8 mouse cellular contexts compared by ENCODE assay signal in the genomic region with DNA sequence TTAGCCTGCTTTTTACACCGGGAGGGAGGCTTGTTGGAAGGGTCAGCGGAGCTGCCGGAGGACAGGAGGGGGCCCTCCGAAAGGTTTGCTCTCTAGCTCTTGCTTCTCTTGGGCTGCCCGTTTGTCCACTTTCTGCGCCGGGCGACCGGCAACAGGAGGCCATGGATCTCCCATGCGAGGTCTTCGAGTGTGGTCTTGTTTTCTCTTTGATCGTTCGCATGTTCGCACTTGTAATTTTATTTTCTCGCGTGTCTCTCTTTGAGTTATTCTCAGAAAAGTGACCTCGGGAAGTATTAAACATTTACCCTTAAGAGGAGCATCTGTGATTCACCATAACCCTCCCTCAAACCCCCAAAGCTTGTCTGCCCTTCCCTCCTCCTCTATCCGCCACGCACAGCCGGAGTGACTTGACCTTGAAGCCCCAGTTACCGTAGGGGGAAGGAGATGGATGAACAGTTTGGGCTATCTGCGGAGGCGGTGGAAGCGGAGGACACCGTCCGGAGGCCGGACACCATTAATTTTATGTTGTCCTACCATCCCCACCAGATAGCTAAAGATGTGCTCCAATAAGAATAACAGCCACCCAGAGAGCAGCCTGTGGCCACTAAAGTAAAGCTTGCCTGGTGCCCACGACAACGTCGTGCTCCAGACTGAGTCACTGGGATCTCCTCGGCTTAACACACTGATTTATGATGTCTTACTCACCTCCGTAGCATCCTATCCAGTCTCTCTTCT. TPM values are rescaled to one million over a fixed set of nuclear protein-coding genes. Genes with fewer than 3 reads are reported as not detected.
DNase-seq lines count a peak whose midpoint lies in the region; ATAC-seq and TF ChIP-seq lines count a peak whose summit lies in the region.

No protein-coding gene starts in this region.

- no peaks in the 10 kb centered on the region for H3K36me3 ChIP-seq in embryonic facial prominence, embryonic 12.5 days
- no peaks in the 10 kb centered on the region for H3K36me3 ChIP-seq in heart, embryonic 16.5 days (ENCODE audit: control insufficient read depth, insufficient read depth)
- no peaks in the 10 kb centered on the region for H3K36me3 ChIP-seq in megakaryocyte, embryonic 14.5 days (replicated peaks; ENCODE audit: low read length)
- no peaks in the 10 kb centered on the region for H3K36me3 ChIP-seq in small intestine, adult 2 months (ENCODE audit: control insufficient read depth, insufficient read depth, low read length)

- H3K27me3 ChIP-seq in embryonic facial prominence, embryonic 12.5 days = no peaks in the 10 kb centered on the region
- H3K27me3 ChIP-seq in heart, embryonic 16.5 days (ENCODE audit: control insufficient read depth, insufficient read depth, low read length) = no peaks in the 10 kb centered on the region
- peaks cover 50% of the 10 kb centered on the region for H3K27me3 ChIP-seq in megakaryocyte, embryonic 14.5 days (replicated peaks)
- H3K27me3 ChIP-seq in small intestine, adult 2 months (ENCODE audit: control insufficient read depth, insufficient read depth, low read length) = no peaks in the 10 kb centered on the region; the same call in 1 of the 2 replicates

- H3K27ac ChIP-seq in embryonic facial prominence, embryonic 12.5 days = peak overlapping the region; percentile 97
- H3K27ac ChIP-seq in heart, embryonic 16.5 days (ENCODE audit: low read length) = peak overlapping the region; percentile 90
- peak overlapping the region; percentile 93 for H3K27ac ChIP-seq in layer of hippocampus, adult 2 months
- H3K27ac ChIP-seq in small intestine, adult 2 months (ENCODE audit: insufficient read depth, low read depth, low read length) = peak overlapping the region; percentile 57

- intact Hi-C loops in gastrocnemius, postnatal 14 days (cut with DNase I; ENCODE audit: low total_unique reads) = no loop called here

- TF ChIP-seq CTCF in layer of hippocampus, adult 2 months (conservative IDR thresholded peaks at IDR 0.05) = no peak
- no peak for TF ChIP-seq CTCF in small intestine, adult 2 months (IDR thresholded peaks at IDR 0.05; ENCODE audit: extremely low read depth, insufficient read length, insufficient replicate concordance, low read depth, low read length)

- peaks cover 13% of the 10 kb centered on the region for H3K4me1 ChIP-seq in embryonic facial prominence, embryonic 12.5 days
- peaks cover 20% of the 10 kb centered on the region for H3K4me1 ChIP-seq in heart, embryonic 16.5 days (ENCODE audit: control insufficient read depth, insufficient read depth, low read length)
- H3K4me1 ChIP-seq in megakaryocyte, embryonic 14.5 days = peaks cover 22% of the 10 kb centered on the region
- H3K4me1 ChIP-seq in small intestine, adult 2 months (ENCODE audit: control insufficient read depth, insufficient read depth, insufficient read length, low read length) = no peaks in the 10 kb centered on the region; the same call in 1 of the 2 replicates

- DNase-seq in adrenal gland, adult 18-20 months (ENCODE audit: low spot score in 2 of 2) = peak; percentile 23 to 35
- peak; percentile 11 to 20 for DNase-seq in layer of hippocampus, adult 2 months (ENCODE audit: low spot score in 2 of 2)
- DNase-seq in gastrocnemius, postnatal 14 days = no peak

- peak overlapping the region; percentile 89 for H3K4me3 ChIP-seq in embryonic facial prominence, embryonic 12.5 days
- H3K4me3 ChIP-seq in heart, embryonic 16.5 days (ENCODE audit: low read length) = peak overlapping the region; percentile 91
- H3K4me3 ChIP-seq in layer of hippocampus, adult 2 months = peak overlapping the region; percentile 82
- H3K4me3 ChIP-seq in megakaryocyte, embryonic 14.5 days (replicated peaks) = peak overlapping the region; percentile 90
- H3K4me3 ChIP-seq in small intestine, adult 2 months (ENCODE audit: low read depth, low read length) = peak overlapping the region; percentile 100

- peak; percentile 25 for ATAC-seq in CD4-positive, CD25-positive, alpha-beta regulatory T cell, adult 4 months
- no peak for ATAC-seq in embryonic facial prominence, embryonic 12.5 days (ENCODE audit: insufficient number of reproducible peaks, insufficient read depth, low FRiP score, low TSS enrichment)
- ATAC-seq in heart, embryonic 16.5 days (replicated peaks; ENCODE audit: extremely low read depth, insufficient read depth, low FRiP score) = no peak; the same call in 1 of the 2 replicates

- H3K9me3 ChIP-seq in embryonic facial prominence, embryonic 12.5 days = no peaks in the 10 kb centered on the region
- no peaks in the 10 kb centered on the region for H3K9me3 ChIP-seq in heart, embryonic 16.5 days (replicated peaks; ENCODE audit: control insufficient read depth, low read length)
- peaks cover 3% of the 10 kb centered on the region; the same call in 1 of the 2 replicates for H3K9me3 ChIP-seq in megakaryocyte, embryonic 14.5 days

- peak overlapping the region; percentile 73 for H3K9ac ChIP-seq in embryonic facial prominence, embryonic 12.5 days
- peak overlapping the region; percentile 92 for H3K9ac ChIP-seq in heart, embryonic 16.5 days (ENCODE audit: low read length)

- TF ChIP-seq POLR2A in small intestine, adult 2 months (IDR thresholded peaks at IDR 0.05; ENCODE audit: low read depth, low read length) = no peak

- H3K4me2 ChIP-seq in embryonic facial prominence, embryonic 12.5 days (replicated peaks) = peak overlapping the region; percentile 73
- H3K4me2 ChIP-seq in heart, embryonic 16.5 days (ENCODE audit: low read depth, low read length) = peak overlapping the region; percentile 98

- WGBS in embryonic facial prominence, embryonic 12.5 days = under 1% methylated on average over 32 of the region's 32 CpGs
- WGBS in heart, embryonic 16.5 days = under 1% methylated on average over 32 of the region's 32 CpGs
- under 1% methylated on average over 32 of the region's 32 CpGs for WGBS in small intestine, adult 2 months

RNA-seq across cellular contexts. Expression of a gene that starts 0.5 kb away (rescaled TPM):
- not detected for polyA plus RNA-seq in CD4-positive, CD25-positive, alpha-beta regulatory T cell, adult 4 months (2017; shearing (Covaris generic))
- 10 to 100 TPM; 12.2 to 31.5 TPM for total RNA-seq in adrenal gland, adult 18-20 months (2021)
- polyA plus RNA-seq in embryonic facial prominence, embryonic 12.5 days (2016; fragmentation: Nextera tagmentation; extraction: Ambion mirVana) = 40.4 and 43.9 TPM in 2 replicates
- 5.6 and 14.1 TPM in 2 replicates for polyA plus RNA-seq in heart, embryonic 16.5 days (2015; fragmentation: Nextera tagmentation; extraction: Ambion mirVana)
- total RNA-seq in layer of hippocampus, adult 2 months (2021) = 10 to 100 TPM; 53.5 to 60.0 TPM
- polyA plus RNA-seq in megakaryocyte, embryonic 14.5 days (2012; ENCODE audit: insufficient read depth, low replicate concordance) = not detected in 2 replicates
- 5.6 and 15.7 TPM in 2 replicates for polyA plus RNA-seq in small intestine, adult 2 months (2012; rRNA removed)
- total RNA-seq in gastrocnemius, postnatal 14 days (2021) = 10 to 100 TPM; 10.1 to 10.5 TPM
